25 mouse cellular contexts compared by ENCODE assay signal in genomic region chr10:83763891-83764290, GRCm38 (mm10). TPM values are rescaled to one million over a fixed set of nuclear protein-coding genes. Genes with fewer than 3 reads are reported as not detected.
"Had no signal": no experiment of that assay in that cellular context is flagged by ENCODE, and none has a peak within 500 bp of the region (broad histone marks: within the 10 kb centered on the region; RNA-seq: fewer than 3 reads in every experiment).

No protein-coding gene starts in this region.

- H3K4me3 ChIP-seq: embryonic facial prominence, embryonic 10.5 days; embryonic facial prominence, embryonic 12.5 days; embryonic facial prominence, embryonic 13.5 days; embryonic facial prominence, embryonic 15.5 days; erythroblast, embryonic 14.5 days; forebrain, embryonic 10.5 days; forebrain, embryonic 12.5 days; forebrain, embryonic 13.5 days; forebrain, embryonic 15.5 days; gastrocnemius, adult 2 months; heart, adult 2 months had no signal

- H3K27me3 ChIP-seq: embryonic facial prominence, embryonic 12.5 days; embryonic facial prominence, embryonic 13.5 days; embryonic facial prominence, embryonic 15.5 days; forebrain, embryonic 12.5 days; forebrain, embryonic 13.5 days; forebrain, embryonic 15.5 days had no signal

- H3K9ac ChIP-seq: embryonic facial prominence, embryonic 12.5 days; embryonic facial prominence, embryonic 13.5 days; embryonic facial prominence, embryonic 15.5 days; forebrain, embryonic 12.5 days; forebrain, embryonic 13.5 days; forebrain, embryonic 15.5 days; forebrain, postnatal 0 days had no signal

- H3K36me3 ChIP-seq: embryonic facial prominence, embryonic 12.5 days; forebrain, embryonic 15.5 days had no signal

- H3K4me2 ChIP-seq: embryonic facial prominence, embryonic 12.5 days; embryonic facial prominence, embryonic 13.5 days; embryonic facial prominence, embryonic 15.5 days; forebrain, embryonic 12.5 days; forebrain, embryonic 13.5 days; forebrain, embryonic 15.5 days had no signal

- H3K27ac ChIP-seq: embryonic facial prominence, embryonic 10.5 days; embryonic facial prominence, embryonic 12.5 days; embryonic facial prominence, embryonic 13.5 days; embryonic facial prominence, embryonic 15.5 days; forebrain, embryonic 10.5 days; forebrain, embryonic 12.5 days; forebrain, embryonic 13.5 days; forebrain, embryonic 15.5 days; gastrocnemius, adult 2 months; heart, adult 2 months had no signal

- DNase-seq: cerebellum, adult 9-11 months; cerebellum, postnatal 10 days; cerebellum, postnatal 14 days; cerebellum, postnatal 25 days; cerebellum, postnatal 36 days; embryo, embryonic 11 days; forebrain, postnatal 0 days; gastrocnemius, adult 2 months; gastrocnemius, postnatal 10 days; gastrocnemius, postnatal 14 days; gastrocnemius, postnatal 25 days; gastrocnemius, postnatal 36 days; heart, adult 18-20 months; heart, adult 2 months had no signal

- ATAC-seq: forebrain, embryonic 13.5 days; forebrain, embryonic 14.5 days; forebrain, embryonic 15.5 days; forebrain, embryonic 16.5 days; forebrain, postnatal 0 days had no signal

- H3K9me3 ChIP-seq: embryonic facial prominence, embryonic 10.5 days; embryonic facial prominence, embryonic 13.5 days; embryonic facial prominence, embryonic 15.5 days; forebrain, embryonic 12.5 days; forebrain, embryonic 13.5 days; forebrain, embryonic 15.5 days had no signal

- H3K4me1 ChIP-seq: embryonic facial prominence, embryonic 12.5 days; embryonic facial prominence, embryonic 15.5 days had no signal

RNA-seq across cellular contexts. Expression of gene 1500009L16Rik, which starts 41.2 kb away (rescaled TPM):
- polyA plus RNA-seq: erythroblast, embryonic 14.5 days had no signal
